Mouse (Mus musculus) B cell, adult 2 months (primary cell): Measurements from ENCODE around the gene Pdcd4.
"Not testable (repeated sequence)": the region's sequence is repeated elsewhere in the genome, so short reads cannot be mapped to it uniquely, and the experiment has no call there.

ENCODE experiments used
- DNase-seq, 2 experiments: peaks; one replicate each; pipeline ENCODE4 v3.0.0; 2022

Pdcd4 gene

GRCm38 (mm10) chr19:53902739-53903487 is 10.9 kb downstream of the Pdcd4 start:
- peak; percentile 91 to 93 for DNase-seq

DNA sequence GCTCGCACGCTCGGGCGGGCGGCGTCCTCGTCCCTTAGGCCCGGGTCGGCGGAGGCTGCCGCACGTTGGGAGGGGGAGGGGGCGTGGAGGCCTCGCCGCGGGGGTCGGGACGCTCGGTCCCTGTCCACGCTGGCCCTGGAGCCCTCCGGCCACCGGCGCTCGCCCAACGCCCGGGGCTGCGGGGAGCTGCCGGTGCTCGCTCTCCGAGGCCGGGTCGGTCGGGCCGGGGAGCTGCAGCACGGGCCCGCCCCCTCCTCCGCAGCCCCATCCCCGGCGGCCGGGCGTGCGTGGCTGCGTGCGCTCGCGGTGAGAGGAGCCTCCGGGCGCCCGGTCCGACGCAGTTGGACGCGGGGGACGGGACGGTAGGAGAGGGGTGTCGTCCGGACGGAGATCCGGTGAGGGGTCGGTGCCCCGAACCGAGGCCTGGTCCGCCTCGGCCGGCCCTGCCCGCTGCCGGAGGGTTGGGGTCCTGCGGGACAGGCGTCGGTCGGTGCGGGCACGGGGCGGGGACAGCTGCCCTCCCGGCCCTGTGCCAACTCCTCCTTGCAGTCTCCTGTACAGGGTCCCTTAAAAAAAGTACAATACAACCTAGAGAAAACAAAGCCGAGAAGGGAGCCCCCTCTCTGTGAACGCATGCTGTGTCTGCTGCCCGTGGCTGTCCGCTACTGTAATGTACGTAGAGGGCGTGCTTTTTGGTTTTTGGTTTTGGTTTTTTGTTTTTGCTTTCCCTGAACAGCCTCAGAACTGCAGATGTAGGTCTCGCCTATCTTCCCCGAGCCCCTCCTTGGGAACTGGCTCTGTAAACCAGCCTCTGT is 11.7 kb downstream of the Pdcd4 start:
- DNase-seq, result peak; percentile 68 to 69

- no peak for DNase-seq
These were observed 12.9 kb downstream of the Pdcd4 start for GRCm38 (mm10) chr19:53904833-53905480.

GRCm38 (mm10) chr19:53906033-53906702 is 14.1 kb downstream of the Pdcd4 start:
- peak; percentile 44 to 45 for DNase-seq

GRCm38 (mm10) chr19:53906703-53907070 is 14.7 kb downstream of the Pdcd4 start:
- not testable (repeated sequence) for DNase-seq

DNA sequence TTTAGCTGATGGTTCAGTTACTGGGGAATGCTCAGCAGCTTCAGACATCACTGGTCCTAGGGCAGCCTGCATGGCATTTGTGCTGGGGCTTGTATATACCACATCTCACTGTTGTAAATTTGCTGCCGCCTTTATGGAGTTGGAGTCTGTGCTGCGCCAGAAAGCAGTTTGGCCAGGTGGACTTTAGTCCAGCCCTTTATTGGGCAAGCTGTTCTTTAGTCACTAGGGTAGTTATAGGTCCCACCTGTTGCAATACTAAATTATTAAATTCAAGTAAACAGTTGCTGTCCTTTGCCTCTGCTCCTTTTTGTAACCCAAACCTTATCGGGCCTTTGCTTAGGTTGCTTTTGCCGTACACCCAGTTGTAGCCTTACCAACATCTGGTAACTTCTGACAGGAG is 22.9 kb downstream of the Pdcd4 start:
- DNase-seq, result no peak

DNA sequence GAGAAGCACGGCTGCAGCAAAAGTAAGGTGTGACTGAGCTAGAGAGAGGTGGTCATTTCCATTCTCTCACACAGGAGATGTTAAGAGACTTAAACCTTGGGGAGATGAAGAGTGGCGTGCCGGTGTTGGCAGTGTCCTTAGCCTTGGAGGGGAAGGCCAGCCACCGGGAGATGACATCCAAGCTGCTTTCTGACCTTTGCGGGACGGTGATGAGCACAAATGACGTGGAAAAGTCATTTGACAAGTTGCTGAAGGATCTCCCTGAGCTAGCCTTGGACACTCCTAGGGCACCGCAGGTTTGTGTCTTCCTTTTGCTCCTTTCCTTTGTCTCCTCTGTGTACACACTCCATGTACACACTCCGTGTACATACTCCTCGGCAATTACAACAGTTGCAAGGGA is 27.5 kb downstream of the Pdcd4 start:
- DNase-seq, result no peak

DNA sequence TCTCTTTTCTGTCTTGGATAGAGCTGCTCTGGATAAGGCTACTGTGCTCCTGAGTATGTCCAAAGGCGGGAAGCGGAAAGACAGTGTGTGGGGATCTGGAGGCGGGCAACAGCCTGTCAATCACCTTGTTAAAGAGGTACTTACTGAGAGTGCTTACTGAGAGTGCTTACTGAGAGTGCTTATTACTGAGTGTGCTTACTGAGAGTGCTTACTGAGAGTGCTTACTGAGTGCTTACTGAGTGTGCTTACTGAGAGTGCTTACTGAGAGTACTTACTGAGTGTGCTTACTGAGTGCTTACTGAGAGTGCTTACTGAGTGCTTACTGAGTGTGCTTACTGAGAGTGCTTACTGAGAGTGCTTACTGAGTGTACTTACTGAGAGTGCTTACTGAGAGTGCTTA is 30.0 kb downstream of the Pdcd4 start:
- DNase-seq, result not testable (repeated sequence)

DNA sequence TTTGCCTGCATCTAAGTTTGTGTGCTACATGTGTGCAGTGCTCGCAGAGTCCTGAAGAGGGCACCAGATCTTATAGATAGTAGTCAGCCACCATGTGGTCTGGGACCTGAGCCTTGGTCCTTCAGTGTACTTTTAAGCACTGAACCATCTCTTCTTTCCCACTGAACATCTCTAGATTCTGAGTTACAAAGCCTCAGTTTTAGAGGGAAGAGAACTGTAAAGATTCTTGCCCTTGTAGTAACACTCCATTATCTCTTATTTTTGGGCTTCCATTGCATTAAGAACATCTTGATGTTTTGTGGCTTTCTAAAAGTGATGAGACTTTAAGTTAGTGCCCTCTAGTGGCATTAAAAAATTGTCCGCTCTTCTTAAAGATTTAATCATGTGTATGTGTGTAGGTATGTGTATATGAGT is 33.3 kb downstream of the Pdcd4 start:
- DNase-seq, result peak; percentile 70 to 74

DNA sequence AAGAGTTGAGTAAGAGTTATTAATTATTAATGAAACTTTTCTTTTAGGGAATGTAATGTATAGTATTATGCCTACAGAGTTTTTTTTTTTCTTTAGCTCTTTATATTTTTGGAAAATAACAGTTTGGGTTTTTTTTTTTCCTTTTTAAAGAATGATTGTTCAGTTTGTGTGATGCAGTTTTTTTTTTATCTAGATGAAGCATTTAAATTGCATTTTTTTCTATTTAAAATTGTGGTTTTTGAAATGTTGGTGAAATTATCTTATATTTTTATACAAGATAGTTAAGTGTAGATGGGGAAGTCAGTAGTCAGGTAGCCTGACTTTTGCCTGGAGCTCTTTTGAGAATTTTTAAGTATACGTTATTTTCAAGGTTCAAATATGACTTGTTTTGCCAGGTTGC is 34.7 kb downstream of the Pdcd4 start:
- DNase-seq, result no peak

- DNase-seq, result no peak
These were observed 37.2 kb downstream of the Pdcd4 start for GRCm38 (mm10) chr19:53929218-53929617.

DNA sequence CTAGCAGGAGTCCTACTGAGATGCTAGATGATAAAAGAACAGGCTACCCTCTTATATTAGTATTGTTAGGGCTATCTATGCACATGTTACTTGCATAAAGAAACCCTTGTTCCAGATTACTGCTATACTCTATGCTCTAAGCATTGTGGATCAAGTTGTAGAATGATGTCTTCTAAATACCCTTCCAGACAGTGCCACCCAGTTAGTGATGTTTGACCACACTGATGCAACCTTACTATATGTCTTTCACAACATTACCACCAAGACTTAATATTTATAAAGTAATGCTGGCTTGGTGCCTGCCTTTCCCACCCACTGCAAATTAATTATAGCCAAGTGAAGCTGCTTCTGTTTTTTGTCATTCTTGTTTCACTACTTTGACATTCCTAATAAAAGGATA is 41.0 kb downstream of the Pdcd4 start:
- DNase-seq, result no peak

GRCm38 (mm10) chr19:53934046-53934445 is 42.0 kb downstream of the Pdcd4 start:
- no peak for DNase-seq

GRCm38 (mm10) chr19:53939467-53939866 is 47.4 kb downstream of the Pdcd4 start:
- no peak for DNase-seq

- no peak for DNase-seq
These were observed 49.1 kb downstream of the Pdcd4 start for GRCm38 (mm10) chr19:53941139-53941538.

- DNase-seq, result no peak
These were observed 50.3 kb downstream of the Pdcd4 start for GRCm38 (mm10) chr19:53942342-53942741.

DNA sequence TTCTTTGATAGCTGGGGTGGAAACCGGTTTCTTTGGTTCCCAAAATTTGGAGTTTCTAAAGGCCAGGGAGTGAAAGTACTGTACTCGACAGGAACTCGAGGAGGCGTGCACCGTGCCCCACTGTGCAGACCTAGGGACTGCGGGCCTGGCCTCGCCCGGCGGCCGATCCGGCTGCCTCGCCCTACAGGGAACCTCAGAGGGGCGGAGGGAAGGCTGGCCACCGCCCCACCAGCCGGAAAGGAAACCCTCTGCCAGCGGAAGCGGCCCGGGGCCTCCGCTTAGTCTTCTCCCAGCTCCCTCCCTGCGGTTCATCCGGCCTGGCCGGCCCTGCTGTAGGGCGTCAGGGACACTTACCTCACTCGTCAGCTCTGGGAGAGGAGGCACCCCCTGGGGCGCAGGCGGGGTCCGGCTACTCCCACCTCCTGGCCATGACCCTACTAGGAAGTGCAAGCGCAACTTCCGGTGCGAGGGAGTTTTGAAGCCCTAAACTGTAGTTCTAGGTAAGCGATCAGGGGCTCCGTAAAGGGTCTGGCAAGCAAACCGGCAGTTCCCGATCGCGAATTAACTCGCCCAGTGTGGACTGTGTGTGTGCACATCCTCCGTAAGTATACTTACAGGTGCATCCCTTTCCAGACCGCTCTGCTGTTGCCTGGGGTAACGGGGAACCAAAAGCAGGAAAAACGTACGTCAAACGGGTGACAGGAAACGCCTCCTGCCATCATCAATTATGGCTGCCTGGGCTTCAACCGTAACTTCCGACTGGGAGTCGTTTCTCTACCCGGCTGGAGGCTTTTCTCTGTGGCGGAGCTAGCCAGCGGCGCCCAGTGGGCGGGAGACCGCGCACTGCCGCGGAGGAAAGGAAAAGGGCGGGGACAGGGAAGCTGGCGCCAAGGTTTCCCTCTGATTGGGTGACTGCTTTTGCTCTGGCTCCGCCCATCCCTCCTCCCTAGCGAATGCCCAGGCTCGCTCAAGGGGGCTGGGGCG is 52.1 kb downstream of the Pdcd4 start, which contains the start of the genes Shoc2 and Bbip1:
Gene Shoc2, plus strand, starts transcription at position 505 of the 984 bp plus-strand sequence.
Gene Bbip1, minus strand, starts transcription at position 826 of the 984 bp plus-strand sequence.
- DNase-seq, result peak; percentile 97 to 98

DNA sequence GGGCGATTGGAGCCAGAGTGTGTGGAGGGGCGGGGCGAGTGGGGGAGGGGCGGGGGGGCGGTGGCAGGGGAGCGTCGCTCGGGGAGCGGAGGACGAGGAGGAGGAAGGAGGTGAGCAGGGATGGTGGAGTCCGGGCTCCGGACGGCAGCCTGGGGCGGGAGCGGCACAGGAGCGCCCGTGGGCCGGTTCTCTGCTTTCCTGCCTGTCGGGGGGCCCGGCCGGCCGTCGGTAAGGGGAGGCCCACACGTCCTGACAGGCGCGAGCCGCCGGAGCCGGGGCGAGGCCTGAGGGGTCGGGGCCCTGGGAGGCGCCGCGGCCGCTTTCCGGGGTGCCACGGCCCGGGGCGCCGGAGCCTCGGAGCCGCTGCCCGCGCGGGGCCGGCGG is 52.7 kb downstream of the Pdcd4 start:
- DNase-seq, result no peak

DNA sequence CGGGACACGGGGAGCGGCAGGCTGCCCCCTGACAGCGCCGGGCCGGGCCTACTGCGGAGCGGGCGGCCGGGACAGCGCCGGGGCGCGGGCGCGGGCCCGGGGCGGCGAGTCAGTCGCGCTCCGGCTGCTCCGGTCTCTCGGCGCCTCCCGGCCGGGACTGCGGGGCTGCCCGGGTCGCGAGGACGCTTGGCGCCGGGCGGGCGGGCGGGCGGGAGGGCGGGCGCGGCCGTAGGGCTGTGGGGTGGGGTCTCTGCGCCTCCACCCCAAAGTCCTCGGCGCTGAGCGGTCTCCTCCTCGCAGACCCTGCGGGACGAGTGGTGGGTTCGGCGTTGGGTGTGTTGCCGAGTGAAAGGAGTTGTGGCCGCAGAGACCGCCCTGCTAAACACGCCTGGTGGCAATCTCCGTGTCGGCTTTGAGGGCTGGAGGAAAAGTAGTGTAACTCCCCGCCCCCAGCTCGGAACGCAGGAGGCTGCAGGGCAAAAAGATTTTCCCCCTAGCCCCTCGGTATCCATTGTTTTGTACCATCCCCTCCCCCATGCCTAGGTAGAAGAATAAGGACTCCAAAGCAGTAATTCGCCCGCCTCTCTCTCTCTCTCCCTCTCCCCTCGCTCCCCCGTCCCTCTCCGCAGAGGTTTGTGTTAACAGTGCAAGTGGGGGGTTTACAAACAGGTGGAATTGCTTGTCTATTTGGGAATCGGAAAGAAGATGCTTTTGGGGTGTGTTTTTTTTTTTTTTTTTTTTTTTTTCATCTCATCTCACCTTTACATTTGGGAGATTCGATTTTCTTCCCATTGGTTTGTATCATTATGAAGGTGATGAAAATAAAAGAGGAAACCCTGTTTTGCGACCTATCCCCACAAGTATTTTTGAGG is 53.4 kb downstream of the Pdcd4 start:
- DNase-seq, result peak; percentile 48 to 51

DNA sequence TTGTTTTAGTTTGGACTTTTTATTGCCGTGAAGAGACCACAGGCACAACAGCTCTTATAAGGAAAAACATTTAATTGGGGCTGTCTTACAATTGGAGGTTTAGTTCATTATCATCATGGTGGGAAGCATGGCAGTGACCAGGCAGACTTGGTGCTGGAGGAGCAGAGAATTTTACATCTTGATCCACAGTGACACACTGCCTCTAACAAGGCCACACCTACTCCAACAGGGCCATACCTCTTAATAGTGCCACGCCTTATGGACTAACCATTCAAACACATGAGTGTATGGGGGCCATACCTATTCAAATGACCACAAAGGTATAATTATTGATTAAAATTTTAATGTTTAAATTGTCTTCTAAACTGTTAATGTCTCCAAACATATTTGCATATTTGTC is 65.5 kb downstream of the Pdcd4 start:
- DNase-seq, result no peak

DNA sequence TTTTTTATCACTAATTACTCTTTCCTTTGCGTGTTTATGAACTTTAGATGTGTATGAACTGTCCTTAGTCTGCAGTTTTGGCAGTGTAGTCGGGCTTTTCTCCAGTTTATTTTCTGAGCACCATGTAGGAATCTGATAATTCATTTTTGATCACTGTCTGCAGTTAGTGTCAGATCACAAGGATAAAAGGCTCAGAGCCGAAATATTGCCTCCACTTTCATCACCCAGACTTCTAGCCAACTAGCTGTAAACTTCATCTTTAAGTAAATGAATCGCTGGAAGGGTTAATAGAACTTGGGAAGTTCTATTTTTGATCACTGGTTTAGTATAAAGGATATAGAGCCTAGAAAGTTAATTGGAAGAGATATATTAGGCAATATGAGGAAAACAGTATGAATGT is 70.5 kb downstream of the Pdcd4 start:
- no peak for DNase-seq
